ENCODE assay signal across 14 mouse cellular contexts in genomic region chrX:11845566-11845965, GRCm38 (mm10).
"Had no signal": no experiment of that assay in that cellular context is flagged by ENCODE, and none has a peak within 500 bp of the region (broad histone marks: within the 10 kb centered on the region; RNA-seq: fewer than 3 reads in every experiment).

No protein-coding gene starts in this region.

- H3K4me3 ChIP-seq: kidney, embryonic 15.5 days; left cerebral cortex, adult 2 months; limb, embryonic 12.5 days; liver, embryonic 13.5 days; midbrain, embryonic 13.5 days; neural tube, embryonic 12.5 days had no signal

- H3K9me3 ChIP-seq: kidney, embryonic 15.5 days; limb, embryonic 12.5 days; liver, embryonic 13.5 days; midbrain, embryonic 13.5 days; neural tube, embryonic 12.5 days had no signal

- H3K36me3 ChIP-seq: kidney, embryonic 15.5 days; limb, embryonic 12.5 days; liver, embryonic 13.5 days; midbrain, embryonic 13.5 days; neural tube, embryonic 12.5 days had no signal

- H3K4me2 ChIP-seq: kidney, embryonic 15.5 days; limb, embryonic 12.5 days; liver, embryonic 13.5 days; midbrain, embryonic 13.5 days; neural tube, embryonic 12.5 days had no signal

- H3K9ac ChIP-seq: kidney, embryonic 15.5 days; limb, embryonic 12.5 days; liver, embryonic 13.5 days; midbrain, embryonic 13.5 days; neural tube, embryonic 12.5 days had no signal

- H3K4me1 ChIP-seq: kidney, embryonic 15.5 days; liver, embryonic 13.5 days; neural tube, embryonic 12.5 days had no signal

- H3K27ac ChIP-seq: kidney, embryonic 15.5 days; left cerebral cortex, adult 2 months; limb, embryonic 12.5 days; liver, embryonic 13.5 days; midbrain, embryonic 13.5 days; neural tube, embryonic 12.5 days had no signal

- ATAC-seq: midbrain, embryonic 13.5 days had no signal

- H3K27me3 ChIP-seq: liver, embryonic 13.5 days; midbrain, embryonic 13.5 days; neural tube, embryonic 12.5 days had no signal

- DNase-seq: kidney, adult 2 months; kidney, postnatal 14 days; liver; liver, embryonic 13.5 days; lung, adult 18-20 months; lung, postnatal 36 days; right cerebral cortex, postnatal 4 days; spleen, adult 18-20 months; thymus, postnatal 14 days had no signal
